Mouse (Mus musculus): ENCODE data around the gene Fstl4.

Gene Fstl4

GRCm38 (mm10) chr11:52915648-52916047, 151.2 kb downstream of the Fstl4 start:
- DNase-seq, result no peak

DNA sequence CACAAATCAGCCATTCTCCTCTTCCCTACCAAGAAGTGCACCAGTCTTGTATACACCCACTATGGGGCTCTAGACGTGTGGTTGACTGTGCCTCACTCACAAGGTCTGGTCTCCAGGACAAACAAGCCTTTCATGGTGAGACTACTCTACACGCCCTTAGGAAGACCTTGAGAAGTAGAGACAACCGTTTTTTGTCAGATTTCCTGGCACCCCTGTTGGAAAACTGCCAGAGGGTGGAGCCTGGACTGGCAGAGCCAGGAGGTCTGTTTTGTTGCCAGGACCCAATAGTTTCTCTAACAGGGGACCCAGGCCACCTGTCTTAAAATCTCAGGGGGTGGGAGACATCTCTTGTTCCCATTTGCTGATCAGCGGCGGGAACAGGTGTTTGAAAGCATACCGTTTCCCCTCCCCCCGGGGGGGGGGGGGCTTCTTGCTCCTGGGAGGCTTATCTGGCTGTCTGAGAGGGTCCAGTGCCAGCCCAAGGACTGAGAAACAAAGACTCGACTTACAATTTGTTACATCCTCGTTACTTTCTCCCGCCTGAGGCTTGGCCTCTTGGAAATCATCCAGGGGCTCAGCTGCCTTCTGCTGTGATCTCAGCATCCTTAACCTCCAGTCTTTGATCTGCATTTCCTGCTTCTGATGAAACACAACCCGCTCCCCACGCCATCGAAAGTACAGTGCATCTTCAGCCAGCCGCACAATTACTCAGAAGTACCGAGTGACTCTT, 155.0 kb downstream of the Fstl4 start:
- peak; percentile 32 for DNase-seq

DNA sequence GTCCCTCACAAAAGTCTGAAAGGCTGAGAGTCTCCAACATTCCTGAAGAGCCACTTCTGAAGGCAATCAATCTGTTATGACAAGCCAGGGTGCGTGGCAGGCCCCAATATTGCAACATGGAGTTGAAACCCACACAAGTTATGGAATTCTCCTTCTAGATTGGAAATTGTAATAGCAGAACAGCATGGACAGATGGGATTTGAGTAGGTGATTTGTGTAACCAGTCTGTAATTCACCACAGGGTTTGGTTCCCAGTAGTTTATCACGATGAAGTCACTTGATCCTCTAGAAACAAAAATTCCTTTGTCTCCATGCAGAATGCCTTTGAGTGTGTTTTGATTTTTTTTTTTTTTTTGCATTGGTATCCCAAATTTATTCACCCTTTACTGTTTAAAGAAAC, 159.8 kb downstream of the Fstl4 start:
- DNase-seq, result no peak

DNA sequence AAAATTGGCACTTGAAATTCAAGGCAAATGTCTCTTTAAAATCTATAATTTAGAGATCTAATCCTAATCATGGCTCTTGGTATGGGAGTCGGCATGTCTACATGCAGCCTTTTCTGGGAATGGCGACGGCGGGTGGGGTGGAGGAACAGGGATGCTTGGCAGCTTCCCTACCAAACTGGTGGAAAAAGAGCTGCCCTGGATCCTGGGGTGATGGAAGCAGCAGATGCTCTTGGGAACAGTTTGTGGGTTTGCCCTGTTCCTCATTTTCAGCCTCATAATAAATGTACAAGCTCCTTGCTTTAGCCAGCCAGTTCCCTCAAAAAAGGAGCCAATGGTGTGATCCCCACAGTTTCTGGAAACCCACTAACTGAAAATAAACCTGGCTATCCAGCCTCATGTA, 163.9 kb downstream of the Fstl4 start:
- no peak for DNase-seq

DNA sequence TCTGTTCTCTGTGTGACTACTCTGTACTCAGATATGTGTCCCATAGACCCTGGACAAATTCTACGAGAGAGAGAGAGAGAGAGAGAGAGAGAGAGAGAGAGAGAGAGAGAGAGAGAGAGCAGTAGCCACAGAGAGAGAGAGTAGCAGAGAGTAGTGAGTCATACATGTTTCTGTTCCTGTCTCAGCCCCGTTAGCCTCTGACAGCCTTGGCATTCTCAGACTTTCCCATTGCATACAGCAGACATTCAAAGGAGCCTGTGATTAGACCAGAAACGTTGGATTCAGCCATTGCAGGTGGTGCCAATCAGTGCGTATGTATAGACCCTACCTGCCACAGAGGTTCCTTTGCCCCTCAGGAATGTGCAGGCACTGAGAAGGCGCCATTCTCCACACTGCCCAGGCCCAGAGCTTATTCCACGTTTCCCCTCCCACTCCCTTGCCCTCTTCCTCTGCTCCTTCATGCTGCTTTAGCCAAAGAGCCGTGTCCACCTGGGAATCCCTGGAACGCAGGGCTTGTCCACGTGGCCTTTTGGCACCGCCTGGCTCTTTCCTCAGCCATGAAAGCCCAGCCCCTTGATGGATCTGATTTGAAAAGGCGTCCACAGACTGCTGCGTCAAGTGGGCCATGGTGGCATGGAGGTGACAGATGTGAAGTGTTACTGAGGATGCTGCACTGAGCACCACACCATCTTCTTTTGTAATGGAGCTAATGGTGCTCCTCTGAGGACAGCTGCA, 175.1 kb downstream of the Fstl4 start:
- no peak for DNase-seq

DNA sequence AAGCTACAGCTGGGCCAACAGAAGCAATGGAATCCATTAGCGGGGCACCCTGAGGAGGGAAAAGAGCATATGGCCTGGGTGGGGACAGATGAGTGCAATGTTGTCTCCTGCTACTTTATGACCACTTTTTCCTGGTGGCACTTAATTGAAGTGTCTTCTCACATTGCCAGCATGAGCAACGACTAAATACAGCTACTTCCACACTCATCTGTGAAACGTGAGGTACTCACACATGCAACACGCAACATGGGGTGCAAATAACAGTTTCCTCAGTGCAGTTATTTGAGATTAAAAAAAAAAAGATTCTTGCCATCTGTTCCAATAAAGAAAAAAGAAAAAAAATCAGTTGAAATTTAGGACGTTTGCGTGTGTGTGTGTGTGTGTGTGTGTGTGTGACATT, 178.5 kb downstream of the Fstl4 start:
- DNase-seq, result no peak

- no peak for DNase-seq
These were observed 190.6 kb downstream of the Fstl4 start for GRCm38 (mm10) chr11:52954995-52955394.

- no peak for DNase-seq
These were observed 204.4 kb downstream of the Fstl4 start for GRCm38 (mm10) chr11:52968809-52969208.

DNA sequence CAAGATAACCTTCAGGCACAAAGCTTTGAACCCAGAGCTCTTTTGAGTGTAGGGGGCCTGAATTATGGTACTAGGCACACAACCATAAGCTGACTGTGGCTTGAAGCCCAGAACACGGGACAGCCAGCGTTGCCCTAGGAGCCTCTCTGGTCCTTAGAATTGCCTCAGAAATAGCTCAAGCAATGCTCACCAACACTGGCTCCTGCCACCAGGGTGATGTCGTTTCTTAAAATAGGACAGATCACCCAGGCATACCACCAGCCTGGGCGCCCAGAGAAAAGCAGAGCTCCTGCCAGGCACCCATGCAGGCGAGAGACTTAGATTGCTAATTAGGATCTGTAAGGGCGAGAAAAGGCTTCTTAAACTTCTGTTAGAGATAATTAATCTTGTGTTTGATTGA, 206.0 kb downstream of the Fstl4 start:
- no peak for DNase-seq

- DNase-seq, result peak; percentile 69
These were observed 222.6 kb downstream of the Fstl4 start for GRCm38 (mm10) chr11:52986986-52987385.

DNA sequence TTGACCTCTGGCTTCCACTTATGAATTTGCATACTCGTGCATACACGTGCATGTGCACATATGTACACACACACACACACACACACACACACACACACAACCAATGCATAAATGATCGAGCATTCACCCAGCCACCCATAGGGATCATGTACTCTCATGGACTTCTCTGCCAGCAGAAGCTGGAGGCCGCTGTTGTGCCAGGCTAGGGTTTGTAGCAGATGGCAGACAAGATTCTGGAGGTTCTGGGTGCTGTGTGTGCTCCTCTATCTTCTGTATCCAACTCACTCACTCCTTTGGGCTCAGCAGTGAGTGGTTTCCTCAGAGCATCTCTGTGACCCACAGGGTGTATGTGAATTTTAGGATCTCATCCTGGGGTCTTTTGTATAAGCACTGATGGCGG, 230.3 kb downstream of the Fstl4 start:
- no peak for DNase-seq

DNA sequence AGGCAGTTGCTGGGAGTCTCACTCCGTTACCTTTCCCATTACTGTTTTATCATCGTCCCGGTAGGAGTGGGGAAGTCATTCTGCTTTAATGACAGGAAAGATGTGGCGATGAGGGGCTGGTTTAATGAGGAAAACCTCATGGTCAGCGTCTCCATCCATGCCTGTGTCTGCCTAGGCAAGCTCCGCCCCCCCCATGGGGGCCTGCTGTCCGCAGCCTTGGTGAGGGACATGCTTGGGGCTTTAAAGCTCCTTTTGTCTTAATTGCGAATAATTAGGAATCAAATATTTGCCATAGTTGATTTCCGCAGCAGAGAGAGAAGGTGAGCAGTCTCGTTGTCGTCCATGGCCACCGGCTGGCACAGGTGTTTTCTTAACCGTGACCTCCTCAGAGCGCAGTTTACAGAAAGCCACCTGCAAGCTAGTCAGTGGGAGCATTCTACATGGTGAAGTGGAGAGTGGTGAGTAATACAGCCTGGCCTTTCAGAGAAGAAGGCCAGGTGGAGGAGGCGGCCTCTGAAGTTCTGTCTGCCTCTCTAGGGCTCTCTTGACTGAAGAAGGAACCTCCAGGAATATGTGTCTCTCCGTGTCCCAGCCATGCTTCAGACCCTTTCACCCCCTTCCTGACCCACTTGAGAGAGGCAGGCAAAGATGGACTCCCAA, 232.1 kb downstream of the Fstl4 start:
- no peak for DNase-seq

- no peak for DNase-seq
These were observed 233.0 kb downstream of the Fstl4 start for GRCm38 (mm10) chr11:52997421-52997820.

- no peak for DNase-seq
These were observed 235.8 kb downstream of the Fstl4 start for GRCm38 (mm10) chr11:53000226-53000625.

- no peak for DNase-seq
These were observed 238.9 kb downstream of the Fstl4 start for GRCm38 (mm10) chr11:53003361-53003760.

- DNase-seq, result no peak
These were observed 239.4 kb downstream of the Fstl4 start for GRCm38 (mm10) chr11:53003811-53004210.

DNA sequence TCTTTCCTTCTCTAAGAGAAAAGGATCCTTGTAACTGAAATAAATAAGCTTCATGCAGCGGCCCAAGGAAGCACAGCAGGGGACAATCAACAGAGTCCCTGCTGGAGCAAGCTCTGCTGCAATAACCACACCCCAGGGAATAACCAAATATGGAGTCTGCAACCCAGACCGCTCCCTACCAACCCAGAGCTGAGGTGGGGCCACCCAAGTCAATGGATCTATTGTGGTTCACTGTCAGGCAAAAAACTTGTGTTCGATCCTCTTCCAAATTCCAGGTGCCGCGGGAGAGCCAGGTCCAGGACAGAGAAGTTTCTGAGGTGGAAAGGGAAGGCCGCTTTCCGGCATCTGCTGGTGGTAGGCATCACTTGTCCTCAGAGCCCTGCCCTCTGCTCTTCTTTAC, 245.2 kb downstream of the Fstl4 start:
- DNase-seq, result no peak

DNA sequence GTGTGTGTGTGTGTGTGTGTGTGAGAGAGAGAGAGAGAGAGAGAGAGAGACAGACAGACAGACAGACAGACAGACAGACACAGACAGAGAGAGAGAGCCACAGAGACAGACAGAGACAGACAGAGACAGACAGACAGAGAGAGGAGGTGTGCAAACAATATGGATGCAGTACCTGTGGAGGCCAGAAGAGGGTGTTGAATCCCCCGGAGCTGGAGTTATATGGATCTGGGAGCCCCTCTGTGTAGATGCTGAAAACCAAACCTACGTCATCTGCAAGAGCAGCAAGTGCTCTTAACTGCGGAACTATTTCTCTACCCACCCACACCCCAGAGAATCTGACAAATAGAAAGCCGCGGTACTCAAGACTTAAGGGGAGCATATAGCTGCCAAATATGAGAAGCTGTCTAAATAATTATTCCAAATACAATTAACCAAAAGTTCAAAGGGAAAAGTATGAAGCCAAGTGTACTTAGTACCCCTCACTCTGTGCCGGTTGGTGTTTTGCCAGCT, 247.6 kb downstream of the Fstl4 start:
- DNase-seq, result no peak

GRCm38 (mm10) chr11:53013906-53014305, 249.5 kb downstream of the Fstl4 start:
- no peak for DNase-seq

- no peak for DNase-seq
These were observed 252.1 kb downstream of the Fstl4 start for GRCm38 (mm10) chr11:53016358-53017021.

DNA sequence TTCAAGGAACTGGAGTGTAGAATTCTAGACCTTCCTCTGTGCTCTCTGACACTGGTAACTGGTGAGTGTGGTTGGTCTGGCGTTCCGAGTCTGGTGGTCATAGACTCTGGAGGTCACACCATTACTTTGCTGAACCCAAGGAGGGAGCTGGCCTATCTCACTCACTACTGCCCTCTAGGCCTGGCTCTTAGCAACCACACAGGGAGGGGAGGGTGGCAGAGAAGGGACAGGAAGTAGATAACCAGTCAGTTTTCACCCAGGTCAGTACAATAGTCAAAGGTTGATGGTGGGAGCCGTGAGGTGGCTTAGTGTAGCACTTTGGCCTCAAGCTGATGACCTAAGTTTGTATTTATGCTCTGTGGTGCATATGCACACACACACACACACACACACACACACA, 255.1 kb downstream of the Fstl4 start:
- DNase-seq, result peak; percentile 6

DNA sequence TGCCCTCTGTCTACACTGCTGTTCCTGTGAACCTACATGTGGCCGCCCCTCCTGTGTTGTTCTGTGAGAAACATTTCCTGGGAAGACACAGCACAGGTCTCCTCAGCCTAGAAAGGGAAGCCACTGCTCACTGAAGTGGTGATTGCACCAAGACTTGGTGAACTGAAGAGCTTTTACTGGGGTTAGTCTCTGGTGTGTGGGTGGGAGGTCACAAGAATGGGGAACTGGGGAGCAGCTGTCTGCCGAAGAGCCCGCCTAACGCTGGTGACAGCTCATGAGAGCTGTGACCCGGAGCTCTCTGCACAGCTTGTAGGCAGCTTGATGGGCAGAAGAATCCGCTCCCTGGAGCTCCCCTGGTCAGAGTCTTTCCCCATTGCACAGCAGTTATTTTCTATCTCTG, 260.0 kb downstream of the Fstl4 start:
- no peak for DNase-seq

DNA sequence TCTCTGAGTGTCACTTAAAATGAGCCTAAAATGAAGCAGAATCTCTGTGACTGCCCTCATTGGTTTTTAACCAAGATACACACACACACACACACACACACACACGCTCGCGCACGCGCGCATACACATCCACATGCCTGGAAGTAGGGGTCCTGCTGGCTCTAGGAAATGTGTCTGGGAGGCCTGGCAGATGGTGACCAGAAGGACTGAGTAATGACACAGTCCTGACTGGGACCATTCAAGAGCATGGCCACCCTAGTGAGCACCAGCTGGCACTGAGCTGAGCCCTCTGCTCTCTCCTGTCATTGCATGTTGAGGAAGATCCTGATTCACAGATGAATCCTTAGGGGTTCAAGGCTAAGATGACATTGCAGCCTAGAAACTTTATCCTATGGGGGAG, 261.3 kb downstream of the Fstl4 start:
- DNase-seq, result no peak
